Mouse (Mus musculus): ENCODE data around the gene Nlrc5. TPM values are rescaled to one million over a fixed set of nuclear protein-coding genes. Genes with fewer than 3 reads are reported as not detected.

Gene Nlrc5
- polyA plus RNA-seq (2012; rRNA removed; ENCODE audit: low replicate concordance): 37.2 and 46.1 TPM in 2 replicates

DNA sequence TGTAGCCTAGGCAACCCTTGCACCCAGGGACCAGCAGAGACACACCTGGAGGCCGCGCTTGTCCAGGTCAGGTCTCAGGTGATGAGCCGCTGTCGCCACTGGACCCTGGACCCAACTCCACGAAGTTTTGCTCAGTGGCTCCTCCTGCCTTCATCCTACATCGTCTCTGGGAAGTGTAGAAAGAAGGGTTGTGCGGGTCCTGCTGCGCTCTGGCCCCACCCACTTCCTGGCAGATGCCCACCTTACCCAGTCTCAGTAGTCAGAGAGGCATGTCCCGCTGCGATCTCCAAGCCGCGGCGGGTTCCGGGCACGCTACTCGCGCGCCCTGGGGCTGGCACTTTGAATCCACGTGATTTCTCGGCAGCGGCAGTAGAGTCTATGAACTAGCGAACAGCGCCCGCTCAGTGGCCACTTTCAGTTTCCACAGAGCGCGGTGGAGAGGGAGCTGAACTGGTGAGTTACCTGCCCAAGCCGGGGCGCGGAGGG is at the start of gene Nlrc5:
Gene Nlrc5 (plus strand): TSS at position 376 of the 486 bp plus-strand sequence.

DNA sequence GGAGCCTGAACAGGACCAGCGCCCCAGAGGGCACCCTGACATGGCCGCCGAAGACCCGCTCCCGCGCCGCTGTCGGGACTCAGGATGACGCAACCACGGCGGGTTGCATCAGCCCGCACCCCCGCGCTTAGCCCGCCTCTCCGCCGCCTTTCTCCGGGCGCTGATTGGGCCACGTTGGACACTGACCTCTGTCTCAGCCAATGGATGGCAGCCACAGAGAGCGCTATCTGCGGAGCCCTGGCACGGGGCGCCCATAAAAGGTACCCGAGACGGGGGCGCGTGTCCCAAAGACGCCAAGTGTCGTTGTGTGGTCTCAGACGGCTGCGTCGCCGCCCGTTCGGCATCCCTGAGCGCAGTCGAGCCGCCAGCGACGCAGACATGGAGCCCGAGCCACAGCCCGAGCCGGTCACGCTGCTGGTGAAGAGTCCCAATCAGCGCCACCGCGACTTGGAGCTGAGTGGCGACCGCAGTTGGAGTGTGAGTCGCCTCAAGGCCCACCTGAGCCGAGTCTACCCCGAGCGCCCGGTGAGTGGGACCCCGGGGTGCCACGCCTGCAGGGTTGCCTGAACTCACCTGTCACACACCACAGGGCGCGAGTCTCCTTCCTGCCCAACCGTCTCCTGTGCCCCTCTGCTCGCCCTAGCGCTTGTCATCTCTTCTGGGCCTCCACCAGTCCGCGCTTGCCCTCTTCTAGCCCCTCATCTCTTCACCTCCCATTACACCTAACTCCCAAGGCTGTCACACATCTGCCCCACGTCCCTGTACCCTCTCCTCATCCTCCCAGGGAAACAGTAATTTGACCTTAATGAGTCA is 47.7 kb upstream of the Nlrc5 start, which contains the start of gene Herpud1:
Gene Herpud1 (plus strand): TSS at position 225 of the 813 bp plus-strand sequence.

DNA sequence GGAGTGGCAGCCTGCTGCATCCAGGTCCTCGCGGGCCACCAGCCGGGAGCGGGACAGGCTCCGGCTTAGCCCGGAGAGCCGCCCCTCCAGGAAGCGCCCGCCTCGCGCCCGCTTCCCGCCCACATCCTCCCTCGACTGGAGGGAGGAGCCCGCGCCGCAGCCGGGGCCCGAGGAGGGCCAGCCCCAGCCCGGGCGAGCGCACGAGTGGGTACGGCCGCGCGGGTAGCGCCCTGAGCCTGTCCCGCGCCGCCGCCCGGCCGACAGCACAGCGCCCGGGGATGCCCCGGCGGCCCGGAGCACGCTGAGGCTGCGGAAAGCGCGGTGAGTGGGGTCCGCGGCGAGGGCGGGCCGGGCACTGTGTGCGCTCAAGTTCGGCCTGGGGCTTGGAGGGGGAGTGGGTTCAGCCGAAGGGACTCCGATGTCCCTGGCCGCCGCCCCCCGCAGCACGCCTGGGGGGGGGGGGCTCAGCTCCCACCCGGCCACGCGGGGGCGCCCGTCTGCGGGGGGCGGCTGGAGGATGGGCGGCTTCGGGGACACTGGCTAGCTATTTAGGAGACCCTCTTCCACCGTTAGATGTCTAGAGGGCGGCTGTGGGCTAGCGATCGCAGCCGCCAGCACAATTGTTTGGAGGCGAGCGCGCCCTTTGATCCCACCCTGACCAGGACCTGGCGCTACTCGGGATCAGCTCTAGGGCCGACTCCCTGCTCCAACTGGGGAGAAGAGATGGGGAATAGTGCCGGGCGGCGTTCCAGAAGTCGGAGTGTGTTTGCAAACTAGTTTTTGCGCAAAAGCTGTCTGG is 98.9 kb downstream of the Nlrc5 start, which contains the start of gene Cpne2:
Gene Cpne2 (plus strand): TSS at position 118 of the 799 bp plus-strand sequence.

Other genes starting within 250 kb of the Nlrc5 start
- gene Nup93, start 219.8 kb upstream of the Nlrc5 start, polyA plus RNA-seq (2012; rRNA removed; ENCODE audit: low replicate concordance): 11.8 and 16.8 TPM in 2 replicates
- 0.27 and 0.44 TPM in 2 replicates for gene Slc12a3, start 105.2 kb upstream of the Nlrc5 start, polyA plus RNA-seq (2012; rRNA removed; ENCODE audit: low replicate concordance)
- 187 and 260 TPM in 2 replicates for gene Herpud1, start 47.9 kb upstream of the Nlrc5 start, polyA plus RNA-seq (2012; rRNA removed; ENCODE audit: low replicate concordance)
- gene Cpne2, start 98.6 kb downstream of the Nlrc5 start, polyA plus RNA-seq (2012; rRNA removed; ENCODE audit: low replicate concordance): 59.4 and 84.2 TPM in 2 replicates
- 7.0 and 11.1 TPM in 2 replicates for gene Rspry1, start 167.6 kb downstream of the Nlrc5 start, polyA plus RNA-seq (2012; rRNA removed; ENCODE audit: low replicate concordance)
- gene Fam192a, start 167.6 kb downstream of the Nlrc5 start, polyA plus RNA-seq (2012; rRNA removed; ENCODE audit: low replicate concordance): 17.3 and 20.6 TPM in 2 replicates
- gene Arl2bp, start 232.2 kb downstream of the Nlrc5 start, polyA plus RNA-seq (2012; rRNA removed; ENCODE audit: low replicate concordance): 78.6 and 89.5 TPM in 2 replicates

All from mammary gland, adult 2 months (tissue).